Mouse (Mus musculus) bone marrow, adult 2 months (tissue): ENCODE results near the gene Grn.

Experiments used
- CTCF ChIP-seq: fragments of 200-500 bp; IDR thresholded peaks from 2 replicates; pipeline ENCODE4 v1.5.1; 2011; ENCODE audit warnings: low read length, control low read depth; ENCODE audit not compliant: control insufficient read depth, insufficient read depth
- POLR2A ChIP-seq: fragments of 200-500 bp; IDR thresholded peaks from 2 replicates; pipeline ENCODE4 v1.6.1; 2011; ENCODE audit warnings: low read depth, mild to moderate bottlenecking, control low read depth, low read length, borderline replicate concordance; ENCODE audit not compliant: control insufficient read depth

DNA sequence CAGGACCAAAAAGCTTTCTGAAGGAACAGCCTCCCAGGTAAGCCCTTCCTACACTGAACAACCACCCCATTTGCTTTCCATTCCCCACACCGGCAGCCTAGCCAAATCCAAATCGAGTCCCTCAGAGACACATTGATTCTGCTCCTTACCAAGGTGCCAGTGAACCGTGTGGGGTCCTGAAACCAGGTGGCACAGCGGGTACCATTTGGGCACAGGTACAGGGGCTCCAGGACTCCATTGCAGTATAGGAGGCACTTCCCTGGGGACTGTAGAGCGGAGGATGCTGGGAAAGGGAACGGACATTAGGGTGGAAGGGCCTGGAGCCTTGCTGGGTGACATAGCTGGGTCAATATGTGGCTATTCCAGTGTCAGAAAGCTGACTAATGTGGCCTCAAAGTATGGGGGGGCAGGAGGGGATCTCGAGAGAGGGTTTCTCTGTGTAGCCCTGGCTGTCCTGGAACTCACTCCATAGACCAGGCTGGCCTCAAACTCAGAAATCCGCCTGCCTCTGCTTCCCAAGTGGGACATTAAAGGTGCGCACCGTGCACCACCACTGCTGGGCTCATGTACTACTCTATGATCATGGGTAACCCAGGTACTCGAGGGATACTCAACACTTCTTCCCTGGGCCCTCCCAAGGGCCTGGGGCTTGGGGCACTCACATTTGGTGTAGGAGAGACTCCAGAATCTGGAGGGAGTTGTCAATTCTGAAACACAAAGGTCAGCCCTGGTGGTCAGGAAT is 24.4 kb upstream of the Grn start:
- TF ChIP-seq CTCF = no peak
- TF ChIP-seq POLR2A = no peak
